Mouse (Mus musculus) heart, embryonic 16.5 days (tissue): ENCODE data around the gene Naaladl2. TPM values are rescaled to one million over a fixed set of nuclear protein-coding genes. Genes with fewer than 3 reads are reported as not detected.

Experiments used
- ATAC-seq: fragments of 200-750 bp; cut with Nextera tagmentation; replicated peaks from 2 replicates; pipeline ENCODE4 v1.8.0; 2017; ENCODE audit warnings: moderate number of reproducible peaks; ENCODE audit not compliant: insufficient read depth, low FRiP score; ENCODE audit errors: extremely low read depth
- H3K27ac ChIP-seq: fragments of 300-500 bp; sonication (generic); 2 replicates; pipeline ENCODE4 v1.5.1; 2014; ENCODE audit warnings: mild to moderate bottlenecking, low read length, control low read depth, moderate library complexity
- H3K27me3 ChIP-seq: fragments of 300-500 bp; sonication (generic); 2 replicates; pipeline ENCODE4 v1.6.1; 2014; ENCODE audit warnings: low read length, mixed read lengths; ENCODE audit not compliant: control insufficient read depth, insufficient read depth
- H3K36me3 ChIP-seq: fragments of 300-500 bp; sonication (generic); 2 replicates; pipeline ENCODE4 v1.6.1; 2014; ENCODE audit not compliant: control insufficient read depth, insufficient read depth
- H3K4me1 ChIP-seq: fragments of 300-500 bp; sonication (generic); 2 replicates; pipeline ENCODE4 v1.6.1; 2014; ENCODE audit warnings: low read length, mixed read lengths; ENCODE audit not compliant: control insufficient read depth, insufficient read depth
- H3K4me2 ChIP-seq: fragments of 300-500 bp; sonication (generic); 2 replicates; pipeline ENCODE4 v1.6.1; 2014; ENCODE audit warnings: low read depth, mild to moderate bottlenecking, control low read depth, low read length
- H3K4me3 ChIP-seq: fragments of 300-500 bp; sonication (generic); 2 replicates; pipeline ENCODE4 v1.5.1; 2014; ENCODE audit warnings: mild to moderate bottlenecking, control low read depth, low read length
- H3K9ac ChIP-seq: fragments of 300-500 bp; sonication (generic); 2 replicates; pipeline ENCODE4 v1.6.1; 2014; ENCODE audit warnings: low read length, control low read depth
- H3K9me3 ChIP-seq: fragments of 300-500 bp; sonication (generic); replicated peaks from 2 replicates; pipeline ENCODE4 v1.6.1; 2016; ENCODE audit warnings: low read length; ENCODE audit not compliant: control insufficient read depth
- WGBS: fragments of 180-500 bp; shearing (Covaris S2); extraction: QIAGEN DNeasy Blood & Tissue Kit; methylation state at CpG from one replicate; pipeline ENCODE4 v1.1.7; 2014; 5-methylcytosine and 5-hydroxymethylcytosine counted together
- polyA plus RNA-seq: library from polyadenylated mRNA; unstranded; fragments of >200 nt; fragmentation: Nextera tagmentation; extraction: Ambion mirVana; gene quantifications from 2 replicates; pipeline ENCODE4 v1.2.1, GENCODE M21; 2015

The Naaladl2 gene
- polyA plus RNA-seq, 1 experiment from 2014 or later: 2.5 TPM

DNA sequence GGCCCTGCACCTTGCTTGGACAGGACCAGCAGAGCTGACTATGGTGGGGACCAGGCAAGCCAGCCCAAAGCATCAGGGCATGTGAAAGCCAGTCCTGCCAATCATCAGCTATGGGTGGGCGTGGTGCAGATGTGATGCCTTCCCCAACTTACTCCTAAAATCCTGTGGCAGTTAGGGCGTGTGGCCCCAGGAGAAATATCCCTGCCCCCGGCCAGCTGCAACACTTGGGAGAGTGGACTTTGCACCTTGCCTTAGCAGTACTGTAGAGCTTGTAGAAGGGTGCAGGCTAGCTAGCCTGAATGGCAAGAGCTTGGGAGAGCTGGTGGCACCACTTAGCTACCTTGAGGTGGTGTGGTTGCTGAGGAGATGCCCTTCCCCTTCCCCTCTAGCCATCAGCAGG is 255.3 kb downstream of the Naaladl2 start:
- no peaks in the 10 kb centered on the region for H3K9me3 ChIP-seq
- no peaks in the 10 kb centered on the region for H3K27me3 ChIP-seq
- no peaks in the 10 kb centered on the region for H3K4me1 ChIP-seq
- no peak overlapping the region for H3K4me2 ChIP-seq
- H3K4me3 ChIP-seq: no peak overlapping the region
- no peak overlapping the region for H3K9ac ChIP-seq
- WGBS: 63% methylated on average over 3 of the region's 3 CpGs
- no peak overlapping the region for H3K27ac ChIP-seq
- ATAC-seq: no peak
- no peaks in the 10 kb centered on the region for H3K36me3 ChIP-seq

DNA sequence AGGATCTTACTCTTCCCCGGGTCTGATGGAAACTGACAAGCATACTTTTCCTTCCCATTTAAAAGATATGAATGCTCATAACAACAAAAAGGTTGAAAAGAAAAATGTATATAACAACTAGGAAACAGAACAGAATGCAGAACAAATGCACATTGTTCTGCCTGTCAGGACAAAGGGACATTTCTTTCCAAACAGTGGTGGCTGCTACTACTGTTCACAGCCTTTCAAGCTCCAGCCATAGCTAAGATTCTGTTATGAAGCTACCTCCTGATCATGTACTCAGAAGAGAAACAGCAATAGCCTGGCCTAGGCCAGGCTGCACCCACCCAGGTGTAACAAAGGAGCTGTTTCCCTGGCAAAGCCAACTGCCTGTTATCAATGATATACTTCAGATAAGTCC is 271.8 kb downstream of the Naaladl2 start:
- Histone ChIP-seq H3K4me1 (no peaks in the 10 kb centered on the region), H3K36me3 (no peaks in the 10 kb centered on the region), H3K27ac (no peak overlapping the region), H3K4me3 (no peak overlapping the region), H3K27me3 (no peaks in the 10 kb centered on the region), H3K9ac (no peak overlapping the region), H3K4me2 (no peak overlapping the region), H3K9me3 (no peaks in the 10 kb centered on the region)
- 71% methylated on average over 1 of the region's 1 CpGs for WGBS
- no peak for ATAC-seq

DNA sequence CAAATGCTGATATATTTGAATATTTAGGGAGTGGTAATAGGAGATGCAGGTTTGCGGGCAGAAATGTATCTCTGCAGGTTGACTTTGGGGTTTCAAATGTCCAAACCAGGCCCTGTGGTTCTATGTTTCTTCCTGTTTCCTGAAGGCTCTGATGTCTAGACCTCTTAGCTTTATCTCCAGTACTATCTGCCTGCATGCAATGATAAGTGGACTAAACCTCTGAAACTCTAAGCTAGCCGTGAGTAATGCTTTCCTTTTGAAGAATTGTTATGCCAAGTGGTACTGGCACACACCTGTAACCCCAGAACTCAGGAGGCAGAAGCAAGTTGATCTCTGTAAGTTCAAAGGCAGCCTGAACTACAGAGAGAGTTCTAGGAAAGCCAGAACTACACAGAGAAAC is 291.1 kb downstream of the Naaladl2 start:
- 51% methylated on average over 2 of the region's 2 CpGs for WGBS
- Histone ChIP-seq H3K4me3 (no peak overlapping the region), H3K9me3 (no peaks in the 10 kb centered on the region), H3K27me3 (no peaks in the 10 kb centered on the region), H3K27ac (no peak overlapping the region), H3K9ac (no peak overlapping the region), H3K4me1 (no peaks in the 10 kb centered on the region), H3K4me2 (no peak overlapping the region), H3K36me3 (no peaks in the 10 kb centered on the region)
- ATAC-seq: no peak

DNA sequence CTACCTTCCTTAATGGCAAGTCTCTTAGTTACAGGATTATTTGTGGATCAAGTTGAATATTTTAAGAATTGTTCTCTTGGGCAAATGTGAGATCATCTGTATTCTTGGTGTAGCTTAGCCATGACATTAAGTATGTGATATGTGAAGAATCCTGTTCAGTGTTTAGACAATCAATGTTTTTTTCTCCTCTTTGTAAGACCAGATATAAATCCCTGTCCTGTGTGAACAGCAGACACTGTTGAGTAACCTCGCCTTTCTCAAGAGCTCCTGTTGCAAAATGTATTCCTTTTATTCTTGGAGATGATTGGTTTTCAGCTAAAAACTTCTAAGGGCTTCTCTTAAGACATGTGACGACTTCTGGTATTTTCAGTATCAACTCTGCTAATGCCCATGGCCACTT is 347.3 kb downstream of the Naaladl2 start:
- Histone ChIP-seq H3K27ac (no peak overlapping the region), H3K27me3 (no peaks in the 10 kb centered on the region), H3K4me2 (no peak overlapping the region), H3K4me1 (no peaks in the 10 kb centered on the region), H3K4me3 (no peak overlapping the region), H3K9ac (no peak overlapping the region), H3K9me3 (no peaks in the 10 kb centered on the region), H3K36me3 (no peaks in the 10 kb centered on the region)
- WGBS: 65% methylated on average over 2 of the region's 2 CpGs
- ATAC-seq: no peak

DNA sequence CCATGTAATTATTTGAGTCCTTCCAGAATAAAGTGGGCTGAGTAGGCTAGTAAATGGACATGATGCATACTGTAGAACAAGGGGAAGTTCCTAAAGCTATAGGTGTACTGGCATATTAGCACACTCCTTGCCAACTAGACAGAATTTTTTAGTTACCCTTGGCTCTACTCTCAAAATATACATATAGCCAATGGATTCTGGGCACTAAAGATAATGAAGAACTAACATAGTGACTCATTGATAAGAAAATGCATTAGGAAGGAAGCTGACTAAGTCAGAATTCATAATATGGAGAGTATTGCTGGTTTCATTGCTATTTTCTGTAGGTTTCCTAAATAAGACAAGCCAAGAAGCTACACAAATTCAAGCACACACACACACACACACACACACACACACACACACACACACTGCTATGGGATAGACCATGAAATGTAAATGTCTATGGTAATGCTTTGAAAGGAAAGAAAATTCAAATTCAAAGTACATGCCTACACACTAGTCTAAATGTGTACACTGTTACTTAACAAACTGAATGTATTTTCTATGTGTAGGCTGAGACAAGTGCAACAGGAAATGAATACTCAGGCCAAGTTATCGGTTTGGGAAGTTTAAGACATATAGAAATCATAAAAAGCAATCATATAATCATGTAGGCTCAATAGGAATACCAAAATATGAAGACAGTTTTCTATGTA is 356.5 kb downstream of the Naaladl2 start:
- no peaks in the 10 kb centered on the region for H3K9me3 ChIP-seq
- H3K27ac ChIP-seq: no peak overlapping the region
- H3K4me2 ChIP-seq: no peak overlapping the region
- ATAC-seq: no peak
- no peaks in the 10 kb centered on the region for H3K36me3 ChIP-seq
- no peaks in the 10 kb centered on the region for H3K27me3 ChIP-seq
- H3K4me1 ChIP-seq: peaks cover 3% of the 10 kb centered on the region; the same call in 1 of the 2 replicates
- no peak overlapping the region for H3K9ac ChIP-seq
- H3K4me3 ChIP-seq: no peak overlapping the region
- 79% methylated on average over 1 of the region's 1 CpGs for WGBS

DNA sequence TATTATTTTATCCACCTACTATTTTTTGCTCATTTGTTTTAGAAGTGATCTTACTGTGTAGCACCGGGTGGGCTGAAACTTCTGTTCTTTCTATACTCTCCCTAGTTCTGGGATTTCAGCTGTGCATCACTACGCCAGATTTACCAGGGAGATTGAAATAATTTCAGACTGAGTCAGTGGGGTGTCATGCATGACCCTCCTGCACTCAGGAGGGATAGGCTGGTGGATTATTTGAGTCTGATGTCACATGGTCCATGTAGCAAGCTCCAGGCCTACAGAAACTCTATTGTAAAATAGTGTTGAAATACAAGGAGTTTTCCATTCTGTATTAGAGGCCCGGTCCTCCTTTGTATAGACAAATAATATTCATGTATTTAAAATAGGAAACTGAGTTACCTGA is 360.0 kb downstream of the Naaladl2 start:
- H3K9me3 ChIP-seq: no peaks in the 10 kb centered on the region
- H3K9ac ChIP-seq: no peak overlapping the region
- H3K4me3 ChIP-seq: no peak overlapping the region
- no peak overlapping the region for H3K27ac ChIP-seq
- no peak overlapping the region for H3K4me2 ChIP-seq
- H3K4me1 ChIP-seq: peaks cover 3% of the 10 kb centered on the region; the same call in 1 of the 2 replicates
- 86% methylated on average over 3 of the region's 3 CpGs for WGBS
- H3K27me3 ChIP-seq: no peaks in the 10 kb centered on the region
- ATAC-seq: no peak
- H3K36me3 ChIP-seq: no peaks in the 10 kb centered on the region

DNA sequence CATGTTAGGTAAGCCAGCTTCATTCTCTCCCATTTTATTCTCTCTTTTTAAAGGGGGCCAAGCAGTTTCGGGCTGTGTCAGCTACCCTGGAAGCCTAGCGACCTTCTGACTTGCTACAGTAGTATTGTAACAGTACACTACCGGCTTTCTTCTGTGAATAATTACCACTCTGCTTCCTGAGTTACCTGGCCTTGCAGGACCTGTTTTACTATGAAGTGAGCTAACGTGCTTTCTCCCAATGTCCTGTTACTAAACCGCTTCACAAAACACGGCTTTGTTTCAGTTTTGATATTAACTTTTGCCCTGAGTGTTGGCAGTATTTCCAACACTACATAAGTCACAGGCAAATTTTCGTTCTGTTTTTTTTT is 360.6 kb downstream of the Naaladl2 start:
- Histone ChIP-seq H3K27ac (peak overlapping the region; percentile 67), H3K4me2 (peak overlapping the region; percentile 58), H3K27me3 (no peaks in the 10 kb centered on the region), H3K4me1 (peaks cover 3% of the 10 kb centered on the region; the same call in 1 of the 2 replicates), H3K36me3 (no peaks in the 10 kb centered on the region), H3K4me3 (peak overlapping the region; percentile 35), H3K9ac (no peak overlapping the region), H3K9me3 (no peaks in the 10 kb centered on the region)
- no peak for ATAC-seq
- WGBS: 58% methylated on average over 7 of the region's 7 CpGs

DNA sequence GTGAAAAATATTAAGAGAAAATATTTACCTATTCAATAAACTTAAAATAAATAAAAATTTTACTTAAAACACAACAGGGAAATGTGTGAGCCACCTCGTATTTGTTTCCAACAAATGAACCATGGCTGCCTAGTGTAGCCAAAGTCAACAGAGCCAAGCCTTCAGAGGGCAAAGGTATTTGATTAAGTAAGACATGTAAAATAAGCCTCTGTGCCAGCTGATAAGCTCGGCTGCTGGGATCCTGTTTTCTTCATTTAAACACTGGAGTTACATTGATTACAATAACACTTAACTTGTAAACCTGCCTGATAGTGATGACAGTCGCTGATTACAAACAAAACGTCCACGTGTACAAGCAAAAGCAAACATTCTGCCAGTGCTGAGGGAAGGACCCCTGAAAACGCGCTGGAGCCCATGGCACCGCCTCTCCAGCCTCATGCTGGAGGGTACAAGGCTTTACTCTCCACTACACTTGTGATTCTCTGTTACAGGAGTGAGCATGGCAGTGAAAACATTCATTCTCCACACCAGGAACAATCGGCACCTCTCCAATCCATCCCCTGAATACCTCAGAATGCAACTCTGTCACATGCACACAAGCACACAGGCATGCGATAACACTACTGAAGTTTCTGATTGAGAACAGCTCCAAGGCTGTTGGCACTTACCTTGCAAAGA is 361.1 kb downstream of the Naaladl2 start:
- no peaks in the 10 kb centered on the region for H3K9me3 ChIP-seq
- ATAC-seq: peak; percentile 60
- 9% methylated on average over 10 of the region's 10 CpGs for WGBS
- H3K4me1 ChIP-seq: peaks cover 3% of the 10 kb centered on the region; the same call in 1 of the 2 replicates
- no peaks in the 10 kb centered on the region for H3K27me3 ChIP-seq
- no peaks in the 10 kb centered on the region for H3K36me3 ChIP-seq
- H3K9ac ChIP-seq: 0 out of 2 replicates have a peak overlapping the region, but pooled peaks have one; percentile 38
- H3K4me3 ChIP-seq: peak overlapping the region; percentile 35
- H3K27ac ChIP-seq: peak overlapping the region; percentile 67
- H3K4me2 ChIP-seq: peak overlapping the region; percentile 58

DNA sequence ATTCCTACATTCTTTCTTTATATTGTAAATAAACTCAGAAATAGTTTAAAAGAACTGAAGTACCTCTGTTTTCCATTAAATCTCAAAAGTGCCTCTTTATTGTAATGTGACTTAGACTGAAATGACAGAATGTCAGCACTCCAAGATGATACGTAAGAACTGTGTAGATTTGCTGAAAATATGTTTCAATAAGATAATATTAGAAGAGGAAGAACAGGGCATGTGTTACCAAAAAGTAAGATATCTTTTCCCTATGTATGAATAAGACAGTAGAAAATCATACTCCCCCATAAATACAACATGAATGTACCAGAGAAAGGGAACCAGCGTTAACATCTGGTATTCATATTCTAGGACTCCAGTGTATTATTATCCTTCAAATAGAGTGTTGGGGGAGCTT is 362.4 kb downstream of the Naaladl2 start:
- no peak overlapping the region for H3K9ac ChIP-seq
- H3K9me3 ChIP-seq: no peaks in the 10 kb centered on the region
- 89% methylated on average over 2 of the region's 2 CpGs for whole genome bisulfite sequencing
- H3K4me2 ChIP-seq: no peak overlapping the region
- ATAC-seq: no peak
- no peaks in the 10 kb centered on the region for H3K27me3 ChIP-seq
- no peaks in the 10 kb centered on the region for H3K36me3 ChIP-seq
- H3K4me1 ChIP-seq: peaks cover 3% of the 10 kb centered on the region; the same call in 1 of the 2 replicates
- no peak overlapping the region for H3K4me3 ChIP-seq
- no peak overlapping the region for H3K27ac ChIP-seq
